In genomic region chr19:29696840-29697239, GRCm38 (mm10) we compare ENCODE assay signal across 22 mouse cellular contexts. TPM values are rescaled to one million over a fixed set of nuclear protein-coding genes. Genes with fewer than 3 reads are reported as not detected.
"Had no signal": no experiment of that assay in that cellular context is flagged by ENCODE, and none has a peak within 500 bp of the region (broad histone marks: within the 10 kb centered on the region; RNA-seq: fewer than 3 reads in every experiment).

No protein-coding gene starts in this region.

- ATAC-seq: midbrain, embryonic 16.5 days had no signal

- H3K27ac ChIP-seq: midbrain, embryonic 10.5 days; midbrain, embryonic 12.5 days; neural tube, embryonic 13.5 days; neural tube, embryonic 15.5 days had no signal

- DNase-seq: midbrain, embryonic 14.5 days; retina, postnatal 1 day; right cerebral cortex, postnatal 25 days; right cerebral cortex, postnatal 4 days; spleen, adult 18-20 months; thymus, adult 18-20 months; thymus, postnatal 14 days had no signal

- H3K9me3 ChIP-seq: midbrain, embryonic 10.5 days; midbrain, embryonic 12.5 days; neural tube, embryonic 13.5 days; neural tube, embryonic 15.5 days had no signal

- H3K9ac ChIP-seq: lung, embryonic 14.5 days; midbrain, embryonic 12.5 days; neural tube, embryonic 13.5 days; neural tube, embryonic 15.5 days had no signal

- H3K4me2 ChIP-seq: lung, embryonic 14.5 days; midbrain, embryonic 12.5 days; neural tube, embryonic 13.5 days; neural tube, embryonic 15.5 days had no signal

- H3K4me3 ChIP-seq: midbrain, embryonic 10.5 days; midbrain, embryonic 12.5 days; myocyte; neural tube, embryonic 13.5 days; neural tube, embryonic 15.5 days had no signal

- H3K27me3 ChIP-seq: midbrain, embryonic 12.5 days; neural tube, embryonic 13.5 days; neural tube, embryonic 15.5 days had no signal

- H3K4me1 ChIP-seq: midbrain, embryonic 12.5 days; neural tube, embryonic 13.5 days; neural tube, embryonic 15.5 days had no signal

- H3K36me3 ChIP-seq: midbrain, embryonic 10.5 days; midbrain, embryonic 12.5 days; neural tube, embryonic 13.5 days; neural tube, embryonic 15.5 days had no signal

RNA-seq across cellular contexts. Expression of gene Mlana, which starts 0.8 kb away (rescaled TPM):
- total RNA-seq: megakaryocyte, adult 5-6 weeks; megakaryocyte-erythroid progenitor cell, adult 5-6 weeks had no signal
- polyA plus RNA-seq: lung, embryonic 14.5 days; lung, embryonic 16.5 days; midbrain, embryonic 12.5 days; midbrain, embryonic 14.5 days; midbrain, embryonic 16.5 days; myocyte; neural tube, embryonic 11.5 days; neural tube, embryonic 13.5 days; neural tube, embryonic 15.5 days; small intestine, adult 2 months; stomach, embryonic 14.5 days; stomach, embryonic 16.5 days; thymus, postnatal 0 days had no signal
